Mouse (Mus musculus): ENCODE measurements around the gene Tgfbr2. TPM values are rescaled to one million over a fixed set of nuclear protein-coding genes. Genes with fewer than 3 reads are reported as not detected.
A peak's percentile ranks its signal among the peaks of the same experiment; 100 is the strongest.

Tgfbr2 gene
- polyA plus RNA-seq, 1 experiment from 2014 or later: 39.4 TPM

DNA sequence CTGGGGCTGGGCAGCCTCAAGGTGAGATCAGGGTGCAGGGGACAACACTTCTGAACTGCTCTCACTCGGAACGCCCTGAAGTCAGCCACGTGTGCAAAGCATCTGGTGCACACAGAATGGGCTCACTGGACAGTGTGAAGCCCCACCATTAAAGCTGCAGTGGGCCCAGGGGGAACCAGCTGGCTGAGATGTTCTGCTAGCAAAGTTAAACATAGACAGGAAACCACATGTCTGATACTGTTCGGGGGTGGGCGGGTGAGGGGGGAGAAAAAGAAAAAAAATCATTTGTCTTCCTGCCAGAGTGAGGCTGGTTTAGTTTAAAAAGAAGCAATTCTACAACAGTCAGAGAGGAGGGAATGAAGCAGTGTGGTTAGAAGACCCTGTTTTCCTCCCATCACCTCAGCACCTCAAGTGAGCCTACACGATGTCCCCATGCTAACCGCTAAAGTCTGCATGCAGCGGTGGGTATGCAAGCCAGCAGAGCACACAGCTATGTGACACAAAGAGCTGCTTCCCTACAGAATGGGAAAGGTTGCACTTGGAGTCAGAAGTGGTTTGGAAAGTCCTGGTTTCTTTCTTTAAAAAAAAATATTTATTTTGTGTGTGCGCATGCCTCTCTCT is 52.1 kb downstream of the Tgfbr2 start:
- H3K9ac ChIP-seq (ENCODE audit: low read length): no peak overlapping the region
- ATAC-seq (replicated peaks; ENCODE audit: low FRiP score, low TSS enrichment, low read depth): peak; percentile 89

DNA sequence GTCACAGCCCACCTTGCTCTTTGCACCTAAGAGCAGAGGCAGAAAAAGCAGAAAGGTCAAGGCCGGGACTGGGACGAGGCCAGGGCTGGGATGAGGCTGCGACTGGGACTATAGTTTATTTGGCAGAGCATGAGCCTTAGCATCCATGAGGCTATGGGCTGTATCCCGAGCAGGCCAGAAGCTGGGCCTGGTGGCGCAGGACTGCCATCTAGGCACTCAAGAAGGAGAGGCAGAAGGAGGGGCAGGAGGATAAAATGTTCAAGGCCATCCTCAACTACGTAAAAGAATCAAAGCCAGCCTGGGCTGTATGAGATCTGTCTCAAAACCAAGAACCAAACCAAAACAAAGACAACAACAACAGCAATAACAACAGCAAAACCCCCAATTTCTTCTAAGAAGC is 52.6 kb downstream of the Tgfbr2 start:
- ATAC-seq (replicated peaks; ENCODE audit: low FRiP score, low TSS enrichment, low read depth) (peak; percentile 49), DNase-seq (ENCODE audit: low spot score) (no peak)
- Histone ChIP-seq H3K36me3 (ENCODE audit: control insufficient read depth, insufficient read depth, low read length) (peaks cover 70% of the 10 kb centered on the region), H3K9ac (ENCODE audit: low read length) (no peak overlapping the region), H3K4me1 (replicated peaks; ENCODE audit: control insufficient read depth, insufficient read depth, low read length) (peaks cover 26% of the 10 kb centered on the region), H3K4me3 (ENCODE audit: low read depth, low read length) (no peak overlapping the region), H3K4me2 (ENCODE audit: low read length) (no peak overlapping the region), H3K9me3 (ENCODE audit: control insufficient read depth, low read length) (no peaks in the 10 kb centered on the region), H3K27ac (ENCODE audit: low read depth) (peak overlapping the region; percentile 88), H3K27me3 (replicated peaks; ENCODE audit: control insufficient read depth, insufficient read depth, low read length) (no peaks in the 10 kb centered on the region)
- 55% methylated on average over 6 of the region's 6 CpGs for WGBS

More for the DNA sequence above, 52.1 kb downstream of the Tgfbr2 start:
- H3K9me3 ChIP-seq (ENCODE audit: control insufficient read depth, low read length): no peaks in the 10 kb centered on the region
- peaks cover 71% of the 10 kb centered on the region for H3K36me3 ChIP-seq (ENCODE audit: control insufficient read depth, insufficient read depth, low read length)
- no peaks in the 10 kb centered on the region for H3K27me3 ChIP-seq (replicated peaks; ENCODE audit: control insufficient read depth, insufficient read depth, low read length)
- H3K4me3 ChIP-seq (ENCODE audit: low read depth, low read length): no peak overlapping the region
- H3K4me1 ChIP-seq (replicated peaks; ENCODE audit: control insufficient read depth, insufficient read depth, low read length): peaks cover 26% of the 10 kb centered on the region
- peak overlapping the region; percentile 88 for H3K27ac ChIP-seq (ENCODE audit: low read depth)
- no peak overlapping the region for H3K4me2 ChIP-seq (ENCODE audit: low read length)
- peak; percentile 64 for DNase-seq (ENCODE audit: low spot score)
- WGBS: 35% methylated on average over 9 of the region's 9 CpGs

DNA sequence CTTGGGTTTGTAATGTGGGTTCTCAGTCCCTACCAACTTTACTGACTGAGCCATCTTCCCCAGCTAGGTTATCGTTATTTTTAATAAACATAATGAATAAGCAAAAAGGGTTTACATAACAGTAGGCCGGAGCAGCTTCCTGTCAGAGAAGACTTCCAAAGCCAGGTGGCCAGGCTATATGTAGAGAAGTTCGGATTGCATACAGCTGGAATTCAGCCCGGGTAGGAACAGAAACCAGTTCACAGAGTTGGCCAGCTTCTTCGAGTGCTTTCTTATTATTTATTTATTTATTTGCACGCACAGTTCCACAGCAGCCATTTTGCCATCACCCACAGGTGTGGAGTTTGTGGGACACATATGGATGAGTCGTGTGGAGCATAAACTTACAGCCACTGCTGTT is 53.7 kb downstream of the Tgfbr2 start:
- Histone ChIP-seq H3K9ac (ENCODE audit: low read length) (no peak overlapping the region), H3K27ac (ENCODE audit: low read depth) (peak overlapping the region; percentile 88; the same call in 1 of the 2 replicates), H3K9me3 (ENCODE audit: control insufficient read depth, low read length) (no peaks in the 10 kb centered on the region), H3K36me3 (ENCODE audit: control insufficient read depth, insufficient read depth, low read length) (peaks cover 68% of the 10 kb centered on the region), H3K4me1 (replicated peaks; ENCODE audit: control insufficient read depth, insufficient read depth, low read length) (peaks cover 26% of the 10 kb centered on the region), H3K4me2 (ENCODE audit: low read length) (no peak overlapping the region), H3K4me3 (ENCODE audit: low read depth, low read length) (no peak overlapping the region), H3K27me3 (replicated peaks; ENCODE audit: control insufficient read depth, insufficient read depth, low read length) (no peaks in the 10 kb centered on the region)
- DNase-seq (ENCODE audit: low spot score) (no peak), ATAC-seq (replicated peaks; ENCODE audit: low FRiP score, low TSS enrichment, low read depth) (no peak)
- 69% methylated on average over 7 of the region's 7 CpGs for WGBS

DNA sequence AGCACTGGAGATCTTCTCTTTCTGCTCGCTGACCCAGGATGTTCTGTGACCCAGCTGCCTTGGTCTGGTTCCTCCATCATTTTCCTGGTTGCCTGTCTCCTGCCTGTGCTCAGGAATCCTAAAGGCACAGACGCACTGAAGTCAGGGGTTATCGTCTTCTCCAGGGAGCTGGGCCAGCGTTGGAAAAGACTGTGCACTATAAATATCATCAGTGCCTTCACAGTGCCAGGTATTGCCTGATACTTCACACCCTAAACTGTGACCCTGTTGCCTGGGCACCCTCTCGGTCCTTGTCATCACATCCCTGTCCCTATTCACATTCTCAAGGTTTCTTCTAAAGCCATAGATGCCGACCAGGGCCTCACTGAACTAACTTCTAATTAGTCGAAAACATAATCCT is 55.2 kb downstream of the Tgfbr2 start:
- WGBS: 74% methylated on average over 7 of the region's 7 CpGs

DNA sequence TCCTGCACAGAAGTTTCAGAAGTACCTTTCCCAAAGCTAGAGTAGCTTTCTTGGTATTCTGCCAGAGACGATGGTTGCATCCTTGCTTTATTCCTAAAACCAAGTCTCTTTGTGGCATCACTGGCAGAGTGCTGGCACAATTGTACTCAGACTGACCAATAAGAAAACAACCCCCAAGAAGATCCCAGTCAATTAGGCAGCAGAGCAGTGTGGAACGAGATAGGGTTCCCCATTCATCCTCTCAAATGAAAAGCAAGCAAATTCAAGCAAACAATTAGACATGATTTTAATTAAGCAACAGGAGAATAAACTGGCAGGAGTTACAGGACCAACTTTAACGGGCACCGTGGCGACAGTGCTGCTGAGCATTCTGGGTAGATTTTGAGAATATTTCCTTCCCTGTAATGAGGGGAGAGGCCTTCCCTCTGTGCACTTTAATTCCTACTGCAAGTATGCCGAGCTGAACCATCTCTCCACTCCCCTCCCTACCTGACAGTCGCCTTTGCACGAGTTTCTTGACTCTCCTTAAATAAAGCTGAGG is 56.8 kb downstream of the Tgfbr2 start:
- peaks cover 58% of the 10 kb centered on the region for H3K36me3 ChIP-seq (ENCODE audit: control insufficient read depth, insufficient read depth, low read length)

More for the DNA sequence above, 55.2 kb downstream of the Tgfbr2 start:
- no peak overlapping the region for H3K9ac ChIP-seq (ENCODE audit: low read length)
- peaks cover 26% of the 10 kb centered on the region for H3K4me1 ChIP-seq (replicated peaks; ENCODE audit: control insufficient read depth, insufficient read depth, low read length)
- DNase-seq (ENCODE audit: low spot score) (no peak), ATAC-seq (replicated peaks; ENCODE audit: low FRiP score, low TSS enrichment, low read depth) (no peak)
- no peak overlapping the region for H3K4me2 ChIP-seq (ENCODE audit: low read length)
- H3K9me3 ChIP-seq (ENCODE audit: control insufficient read depth, low read length): no peaks in the 10 kb centered on the region
- H3K4me3 ChIP-seq (ENCODE audit: low read depth, low read length): no peak overlapping the region
- no peak overlapping the region for H3K27ac ChIP-seq (ENCODE audit: low read depth)
- peaks cover 64% of the 10 kb centered on the region for H3K36me3 ChIP-seq (ENCODE audit: control insufficient read depth, insufficient read depth, low read length)
- H3K27me3 ChIP-seq (replicated peaks; ENCODE audit: control insufficient read depth, insufficient read depth, low read length): no peaks in the 10 kb centered on the region

DNA sequence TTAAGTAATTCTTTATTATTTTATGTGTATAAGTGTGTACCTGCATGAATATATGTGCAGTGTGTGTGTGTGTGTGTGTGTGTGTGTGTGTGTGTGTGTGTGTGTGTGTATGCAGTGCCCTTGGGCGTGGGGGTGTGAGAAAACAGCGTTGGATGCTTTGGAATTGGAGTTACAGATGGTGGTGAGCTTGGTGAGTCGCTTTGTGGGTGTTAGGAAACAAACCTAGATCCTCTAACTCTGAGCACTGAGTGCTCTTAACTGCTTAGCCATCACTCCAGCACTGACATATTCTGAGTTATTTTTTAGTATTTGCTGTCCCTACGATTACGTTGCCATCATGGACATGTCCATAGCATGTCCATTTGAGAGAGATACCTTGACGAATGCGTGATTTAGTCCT is 59.3 kb downstream of the Tgfbr2 start:
- peaks cover 58% of the 10 kb centered on the region for H3K36me3 ChIP-seq (ENCODE audit: control insufficient read depth, insufficient read depth, low read length)
- no peak for ATAC-seq (replicated peaks; ENCODE audit: low FRiP score, low TSS enrichment, low read depth)
- no peaks in the 10 kb centered on the region for H3K27me3 ChIP-seq (replicated peaks; ENCODE audit: control insufficient read depth, insufficient read depth, low read length)
- no peaks in the 10 kb centered on the region for H3K9me3 ChIP-seq (ENCODE audit: control insufficient read depth, low read length)
- H3K4me3 ChIP-seq (ENCODE audit: low read depth, low read length): no peak overlapping the region
- peaks cover 7% of the 10 kb centered on the region; the same call in 1 of the 2 replicates for H3K4me1 ChIP-seq (replicated peaks; ENCODE audit: control insufficient read depth, insufficient read depth, low read length)
- DNase-seq (ENCODE audit: low spot score): no peak
- no peak overlapping the region for H3K27ac ChIP-seq (ENCODE audit: low read depth)
- WGBS: 93% methylated on average over 7 of the region's 7 CpGs
- H3K4me2 ChIP-seq (ENCODE audit: low read length): no peak overlapping the region
- no peak overlapping the region for H3K9ac ChIP-seq (ENCODE audit: low read length)

More for the DNA sequence above, 56.8 kb downstream of the Tgfbr2 start:
- Histone ChIP-seq H3K27me3 (replicated peaks; ENCODE audit: control insufficient read depth, insufficient read depth, low read length) (no peaks in the 10 kb centered on the region), H3K4me3 (ENCODE audit: low read depth, low read length) (no peak overlapping the region), H3K4me1 (replicated peaks; ENCODE audit: control insufficient read depth, insufficient read depth, low read length) (peaks cover 26% of the 10 kb centered on the region), H3K9ac (ENCODE audit: low read length) (no peak overlapping the region), H3K9me3 (ENCODE audit: control insufficient read depth, low read length) (no peaks in the 10 kb centered on the region), H3K27ac (ENCODE audit: low read depth) (no peak overlapping the region), H3K4me2 (ENCODE audit: low read length) (no peak overlapping the region)
- DNase-seq (ENCODE audit: low spot score) (no peak), ATAC-seq (replicated peaks; ENCODE audit: low FRiP score, low TSS enrichment, low read depth) (no peak)
- 83% methylated on average over 8 of the region's 8 CpGs for WGBS

DNA sequence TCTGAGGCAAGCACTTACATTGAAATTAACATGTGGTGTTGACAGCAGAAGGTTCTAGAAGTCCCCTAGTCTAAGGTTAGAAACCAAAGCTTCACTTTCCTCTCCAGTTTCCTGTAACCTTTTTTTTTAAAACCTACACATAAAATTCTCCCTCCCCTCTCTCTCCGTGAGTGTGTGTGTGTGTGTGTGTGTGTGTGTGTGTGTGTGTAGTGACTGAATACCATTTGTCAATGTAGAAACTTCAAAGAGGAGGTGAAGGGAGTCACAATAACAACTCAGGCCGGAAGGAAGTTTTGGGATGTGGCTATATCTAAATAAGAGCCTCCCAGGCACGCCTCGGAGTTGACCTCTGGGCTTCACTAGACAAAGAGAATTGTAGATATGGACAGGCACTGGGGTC is 60.8 kb downstream of the Tgfbr2 start:
- ATAC-seq (replicated peaks; ENCODE audit: low FRiP score, low TSS enrichment, low read depth) (no peak), DNase-seq (ENCODE audit: low spot score) (no peak)
- Histone ChIP-seq H3K27me3 (replicated peaks; ENCODE audit: control insufficient read depth, insufficient read depth, low read length) (no peaks in the 10 kb centered on the region), H3K4me2 (ENCODE audit: low read length) (no peak overlapping the region), H3K4me3 (ENCODE audit: low read depth, low read length) (no peak overlapping the region), H3K9ac (ENCODE audit: low read length) (no peak overlapping the region), H3K27ac (ENCODE audit: low read depth) (no peak overlapping the region; the same call in 1 of the 2 replicates), H3K9me3 (ENCODE audit: control insufficient read depth, low read length) (no peaks in the 10 kb centered on the region), H3K36me3 (ENCODE audit: control insufficient read depth, insufficient read depth, low read length) (peaks cover 62% of the 10 kb centered on the region), H3K4me1 (replicated peaks; ENCODE audit: control insufficient read depth, insufficient read depth, low read length) (peaks cover 7% of the 10 kb centered on the region; the same call in 1 of the 2 replicates)
- WGBS: 31% methylated on average over 4 of the region's 4 CpGs

DNA sequence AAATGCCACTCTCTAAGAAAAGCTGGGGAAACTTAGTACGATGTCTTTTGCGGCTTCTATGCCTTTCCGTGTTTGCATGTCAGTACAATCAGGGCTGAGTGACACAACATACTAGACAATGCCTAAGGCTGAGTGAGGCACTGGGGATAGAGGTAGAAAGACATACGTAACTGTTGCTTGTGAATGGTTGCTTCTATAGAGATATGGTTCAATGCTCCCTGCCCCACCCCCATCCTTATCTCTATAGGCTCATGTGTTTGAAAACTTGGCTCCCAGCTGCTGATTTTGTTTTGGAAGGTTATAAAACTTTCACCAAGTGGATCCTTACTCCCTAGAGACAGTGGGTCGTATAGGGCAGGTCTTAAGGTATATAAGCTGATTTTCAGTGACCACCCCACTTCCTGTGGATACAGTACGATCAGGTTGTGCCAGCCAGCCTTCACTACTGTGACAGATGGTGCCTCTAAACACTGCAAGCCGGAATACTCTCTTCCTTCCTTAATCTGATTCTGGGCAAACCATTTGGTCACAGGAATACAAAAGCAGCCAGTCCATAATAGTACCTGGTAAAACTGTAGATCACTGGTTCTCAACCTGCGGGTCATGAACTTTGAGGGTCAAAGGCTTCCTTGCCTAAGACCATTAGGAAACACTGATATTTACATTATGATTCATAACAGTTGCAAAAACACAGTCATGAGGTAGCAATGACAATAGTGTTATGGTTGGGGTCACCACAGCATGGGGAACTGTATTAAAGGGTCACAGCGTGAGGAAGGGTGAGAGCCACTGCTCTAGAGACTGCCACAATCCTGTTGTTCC is 63.8 kb downstream of the Tgfbr2 start:
- peaks cover 66% of the 10 kb centered on the region for H3K36me3 ChIP-seq (ENCODE audit: control insufficient read depth, insufficient read depth, low read length)
- H3K9ac ChIP-seq (ENCODE audit: low read length): no peak overlapping the region
- no peak for ATAC-seq (replicated peaks; ENCODE audit: low FRiP score, low TSS enrichment, low read depth)
- no peak overlapping the region for H3K4me2 ChIP-seq (ENCODE audit: low read length)
- no peak overlapping the region for H3K27ac ChIP-seq (ENCODE audit: low read depth)
- H3K4me1 ChIP-seq (replicated peaks; ENCODE audit: control insufficient read depth, insufficient read depth, low read length): peaks cover 7% of the 10 kb centered on the region; the same call in 1 of the 2 replicates
- no peak for DNase-seq (ENCODE audit: low spot score)
- H3K4me3 ChIP-seq (ENCODE audit: low read depth, low read length): no peak overlapping the region
- no peaks in the 10 kb centered on the region for H3K27me3 ChIP-seq (replicated peaks; ENCODE audit: control insufficient read depth, insufficient read depth, low read length)
- 83% methylated on average over 9 of the region's 9 CpGs for WGBS
- no peaks in the 10 kb centered on the region for H3K9me3 ChIP-seq (ENCODE audit: control insufficient read depth, low read length)

Data from intestine, embryonic 14.5 days (tissue).